Mouse (Mus musculus) cerebellum, adult 9-11 months (tissue): ENCODE data around the gene Fetub.

Experiments
- DNase-seq: peaks from one replicate; pipeline ENCODE4 v3.0.0; 2022

The Fetub gene

GRCm38 (mm10) chr16:22918034-22918433 lies at the start of gene Fetub:
Gene Fetub, plus strand, starts transcription at chr16:22918334.
- DNase-seq: no peak

GRCm38 (mm10) chr16:22872397-22872796 lies 45.7 kb upstream of the Fetub start:
- no peak for DNase-seq

GRCm38 (mm10) chr16:22873369-22873768 lies 44.8 kb upstream of the Fetub start:
- DNase-seq: no peak

GRCm38 (mm10) chr16:22876218-22877043 lies 41.7 kb upstream of the Fetub start:
- no peak for DNase-seq

GRCm38 (mm10) chr16:22877660-22878390 lies 40.3 kb upstream of the Fetub start:
- DNase-seq: peak; percentile 16

- no peak for DNase-seq
These were observed 39.4 kb upstream of the Fetub start for GRCm38 (mm10) chr16:22878716-22879115.

GRCm38 (mm10) chr16:22879945-22880595 lies 38.1 kb upstream of the Fetub start:
- DNase-seq: no peak

- DNase-seq: no peak
These were observed 37.2 kb upstream of the Fetub start for GRCm38 (mm10) chr16:22880900-22881299.

- DNase-seq: no peak
These were observed 36.6 kb upstream of the Fetub start for GRCm38 (mm10) chr16:22881487-22881886.

GRCm38 (mm10) chr16:22883441-22883840 lies 34.7 kb upstream of the Fetub start:
- DNase-seq: no peak

- no peak for DNase-seq
These were observed 32.8 kb upstream of the Fetub start for GRCm38 (mm10) chr16:22885356-22885755.

GRCm38 (mm10) chr16:22886726-22887125 lies 31.4 kb upstream of the Fetub start:
- no peak for DNase-seq

- DNase-seq: no peak
These were observed 29.3 kb upstream of the Fetub start for GRCm38 (mm10) chr16:22888835-22889234.

GRCm38 (mm10) chr16:22889716-22890115 lies 28.4 kb upstream of the Fetub start:
- no peak for DNase-seq

- no peak for DNase-seq
These were observed 27.2 kb upstream of the Fetub start, which contains the start of gene Ahsg for GRCm38 (mm10) chr16:22890683-22891510. Gene Ahsg, plus strand, starts transcription at chr16:22891277.

GRCm38 (mm10) chr16:22891733-22892154 lies 26.4 kb upstream of the Fetub start:
- no peak for DNase-seq

- DNase-seq: no peak
These were observed 24.0 kb upstream of the Fetub start for GRCm38 (mm10) chr16:22894095-22894494.

GRCm38 (mm10) chr16:22896618-22897017 lies 21.5 kb upstream of the Fetub start:
- no peak for DNase-seq

GRCm38 (mm10) chr16:22899346-22899745 lies 18.8 kb upstream of the Fetub start:
- DNase-seq: no peak

- DNase-seq: no peak
These were observed 18.1 kb upstream of the Fetub start for GRCm38 (mm10) chr16:22899866-22900570.

- no peak for DNase-seq
These were observed 16.8 kb upstream of the Fetub start for GRCm38 (mm10) chr16:22901326-22901725.

GRCm38 (mm10) chr16:22909290-22909689 lies 8.8 kb upstream of the Fetub start:
- no peak for DNase-seq
